Mouse (Mus musculus) midbrain, embryonic 10.5 days (tissue): ENCODE measurements around the gene Lrmda. TPM values are rescaled to one million over a fixed set of nuclear protein-coding genes. Genes with fewer than 3 reads are reported as not detected.
"Not testable (repeated sequence)": the region's sequence is repeated elsewhere in the genome, so short reads cannot be mapped to it uniquely, and the experiment has no call there.

Source experiments
- DNase-seq: peaks from one replicate; pipeline ENCODE4 v3.0.0-alpha.2; 2017; ENCODE audit warnings: low spot score
- H3K27ac ChIP-seq: fragments of 300-500 bp; sonication (generic); replicated peaks from 2 replicates; pipeline ENCODE4 v1.5.1; 2016; ENCODE audit warnings: mild to moderate bottlenecking
- H3K27me3 ChIP-seq: fragments of 300-500 bp; sonication (generic); 2 replicates; pipeline ENCODE4 v1.6.1; 2016; ENCODE audit warnings: low read depth, mild to moderate bottlenecking; ENCODE audit not compliant: poor library complexity, severe bottlenecking
- H3K36me3 ChIP-seq: fragments of 300-500 bp; sonication (generic); 2 replicates; pipeline ENCODE4 v1.6.1; 2016; ENCODE audit warnings: mild to moderate bottlenecking, moderate library complexity
- H3K4me1 ChIP-seq: fragments of 300-500 bp; sonication (generic); 2 replicates; pipeline ENCODE4 v1.6.1; 2016
- H3K4me3 ChIP-seq: fragments of 300-500 bp; sonication (generic); 2 replicates; pipeline ENCODE4 v1.5.1; 2016; ENCODE audit warnings: mild to moderate bottlenecking, moderate library complexity
- H3K9me3 ChIP-seq: fragments of 300-500 bp; sonication (generic); replicated peaks from 2 replicates; pipeline ENCODE4 v1.6.1; 2016; ENCODE audit warnings: mild to moderate bottlenecking
- WGBS: fragments of 180-500 bp; shearing (Covaris S2); methylation state at CpG from one replicate; pipeline ENCODE4 v1.1.7; 2016; 5-methylcytosine and 5-hydroxymethylcytosine counted together
- polyA plus RNA-seq: library from polyadenylated mRNA; unstranded; fragments of >200 nt; fragmentation: Nextera tagmentation; extraction: Ambion mirVana; gene quantifications from 2 replicates; pipeline ENCODE4 v1.2.1, GENCODE M21; 2016

The Lrmda gene
- polyA plus RNA-seq, 1 experiment from 2014 or later: 0.38 TPM

DNA sequence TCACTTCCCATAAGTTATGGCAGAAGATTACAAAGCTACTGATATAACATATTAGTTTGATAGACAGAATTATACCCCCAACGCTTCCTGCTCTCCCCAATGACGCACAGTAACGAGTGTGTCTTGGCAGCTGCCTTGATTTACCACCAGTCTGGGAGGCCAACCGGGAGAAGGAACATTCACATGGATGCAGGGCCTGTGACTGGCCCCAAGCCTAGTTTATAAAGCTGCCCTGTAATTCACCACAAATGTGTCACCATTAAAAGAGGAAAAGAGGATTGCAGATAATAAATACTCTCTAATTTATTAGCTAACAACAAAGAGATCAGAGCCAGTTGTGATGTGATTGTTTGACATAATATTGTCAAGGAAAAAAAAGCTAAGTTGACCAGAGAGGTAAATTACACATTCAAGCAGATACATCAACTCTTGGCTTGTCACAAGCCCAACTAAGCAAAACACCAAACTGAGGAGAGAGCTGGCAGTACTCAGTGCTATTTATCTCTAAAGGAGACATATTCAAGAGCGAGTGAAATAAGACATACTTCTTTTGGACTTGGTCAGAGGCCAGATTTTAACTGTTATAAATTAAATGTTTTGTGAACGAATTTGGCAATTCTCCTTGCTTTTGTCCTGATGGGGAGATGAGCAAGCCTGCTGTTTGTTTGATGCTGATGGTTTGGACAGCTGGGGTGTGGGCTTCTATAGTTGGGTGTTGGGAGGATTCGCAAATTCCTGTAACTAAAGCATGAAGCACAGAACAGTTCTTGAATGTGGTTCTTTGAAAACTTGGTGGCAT is 740.9 kb downstream of the Lrmda start:
- no peaks in the 10 kb centered on the region for H3K36me3 ChIP-seq
- H3K9me3 ChIP-seq: no peaks in the 10 kb centered on the region
- 84% methylated on average over 7 of the region's 7 CpGs for WGBS
- H3K27ac ChIP-seq: no peak overlapping the region
- DNase-seq: no peak
- H3K27me3 ChIP-seq: no peaks in the 10 kb centered on the region
- no peak overlapping the region for H3K4me3 ChIP-seq
- H3K4me1 ChIP-seq: peaks cover 5% of the 10 kb centered on the region; the same call in 1 of the 2 replicates

DNA sequence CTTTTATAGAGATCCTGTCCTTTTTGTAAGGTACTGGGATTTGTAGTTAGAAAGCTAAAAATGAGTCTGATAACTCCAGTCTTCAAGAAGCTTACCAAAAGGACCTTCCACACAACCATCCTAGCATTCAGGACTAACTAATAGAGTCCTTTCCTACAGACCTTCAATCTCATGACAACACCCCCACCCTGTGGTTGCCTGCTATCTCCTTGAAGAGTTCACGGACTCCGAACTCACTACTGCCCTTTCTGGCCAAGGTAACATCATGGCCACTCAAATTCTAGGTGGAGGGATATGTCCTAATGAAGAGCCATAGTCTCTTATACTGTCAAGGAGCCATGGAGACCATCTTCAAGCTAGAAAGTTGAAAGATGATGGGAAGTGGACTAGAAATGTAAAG is 762.2 kb downstream of the Lrmda start:
- H3K36me3 ChIP-seq: no peaks in the 10 kb centered on the region
- H3K4me3 ChIP-seq: no peak overlapping the region
- H3K4me1 ChIP-seq: peaks cover 15% of the 10 kb centered on the region
- no peaks in the 10 kb centered on the region for H3K9me3 ChIP-seq
- H3K27me3 ChIP-seq: no peaks in the 10 kb centered on the region
- DNase-seq: no peak
- 83% methylated on average over 2 of the region's 2 CpGs for WGBS
- no peak overlapping the region for H3K27ac ChIP-seq

DNA sequence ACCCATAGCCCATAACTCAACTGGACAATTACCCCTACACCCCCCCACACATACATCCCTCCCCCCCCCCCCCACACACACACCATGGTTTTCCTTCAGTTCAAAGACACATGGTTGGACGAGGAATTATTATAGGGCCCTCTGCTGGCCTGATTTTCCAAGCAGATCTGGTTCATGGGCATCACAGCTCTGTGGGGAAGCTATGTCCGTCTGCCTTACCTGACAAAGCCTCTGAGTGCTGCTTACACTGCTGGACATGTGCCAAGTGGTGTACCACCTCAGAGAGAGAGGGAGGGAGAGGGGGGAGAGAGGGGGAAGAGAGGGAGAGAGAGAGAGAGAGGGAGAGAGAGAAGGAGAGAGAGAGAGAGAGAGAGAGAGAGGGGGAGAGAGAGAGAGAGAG is 762.9 kb downstream of the Lrmda start:
- peaks cover 15% of the 10 kb centered on the region for H3K4me1 ChIP-seq
- no peak overlapping the region for H3K27ac ChIP-seq
- no peaks in the 10 kb centered on the region for H3K9me3 ChIP-seq
- 72% methylated on average over 2 of the region's 2 CpGs for WGBS
- H3K27me3 ChIP-seq: no peaks in the 10 kb centered on the region
- H3K36me3 ChIP-seq: no peaks in the 10 kb centered on the region
- no peak overlapping the region for H3K4me3 ChIP-seq
- DNase-seq: no peak

DNA sequence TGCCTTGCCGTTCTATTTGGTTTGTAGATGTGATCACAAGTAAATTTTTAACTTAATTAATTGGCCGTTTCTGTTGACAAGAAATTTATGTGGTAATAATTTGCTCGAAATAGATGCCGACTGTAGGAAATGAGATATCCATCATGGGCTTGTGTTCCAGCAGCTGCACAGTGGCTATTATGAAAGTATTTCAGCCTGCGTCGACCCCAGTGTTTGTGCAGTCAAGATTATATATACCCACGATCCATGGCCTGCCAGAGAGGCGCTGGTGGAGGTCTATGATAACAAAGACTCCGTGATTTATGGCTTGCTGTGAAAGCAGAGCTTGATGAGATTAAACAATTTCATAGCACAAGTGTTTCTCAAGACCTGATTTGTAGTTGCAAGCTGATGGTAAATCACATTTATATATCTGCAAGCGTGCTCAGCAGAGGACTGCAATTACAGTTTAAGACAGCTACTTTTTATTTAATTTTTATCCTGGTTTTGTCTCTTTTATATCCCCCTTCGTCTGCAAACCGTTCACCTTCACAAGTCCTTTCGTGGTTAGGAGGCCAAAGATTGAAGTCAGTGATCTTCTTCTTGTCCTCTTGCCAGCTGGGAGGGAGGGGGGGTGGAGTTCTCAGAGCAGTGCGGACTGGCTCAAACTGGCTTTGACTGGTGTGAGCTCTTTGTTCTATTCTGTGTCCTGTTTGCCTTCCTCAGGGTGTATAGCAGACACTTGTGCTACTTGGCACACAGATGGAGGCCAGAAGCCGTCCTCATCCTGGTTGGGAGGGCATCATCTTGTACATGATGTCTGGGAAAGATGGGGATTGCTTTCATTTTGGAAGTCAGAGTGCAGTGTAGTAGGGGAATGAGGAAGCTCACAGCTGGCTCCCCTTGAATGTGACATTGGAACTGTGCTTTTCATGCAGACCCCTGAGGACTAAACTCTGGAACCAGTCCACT is 764.0 kb downstream of the Lrmda start:
- Histone ChIP-seq H3K9me3 (no peaks in the 10 kb centered on the region), H3K27me3 (no peaks in the 10 kb centered on the region), H3K4me1 (peaks cover 15% of the 10 kb centered on the region), H3K27ac (peak overlapping the region; percentile 86), H3K4me3 (no peak overlapping the region), H3K36me3 (no peaks in the 10 kb centered on the region)
- DNase-seq: peak; percentile 61
- 77% methylated on average over 15 of the region's 15 CpGs for WGBS

DNA sequence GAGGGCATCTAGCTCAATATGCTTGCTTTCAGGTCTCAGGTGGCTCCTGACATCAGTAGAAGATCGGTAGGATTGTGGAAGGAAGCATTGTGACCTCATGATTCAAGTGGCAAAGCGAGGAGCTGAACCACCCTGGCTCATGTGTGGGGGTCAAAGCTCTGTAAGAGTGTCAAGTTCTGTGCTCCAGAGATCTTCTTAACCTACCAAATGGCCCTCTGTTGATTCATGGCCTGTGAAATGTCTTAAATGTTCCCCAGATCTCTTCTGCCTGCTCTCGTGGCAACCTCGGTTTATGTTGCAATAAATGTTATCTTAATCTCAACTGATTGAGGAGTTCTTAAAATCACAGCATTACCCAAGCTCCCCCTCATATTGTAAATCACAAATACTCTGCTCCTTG is 780.5 kb downstream of the Lrmda start:
- Histone ChIP-seq H3K27me3 (no peaks in the 10 kb centered on the region), H3K27ac (no peak overlapping the region), H3K4me3 (no peak overlapping the region), H3K4me1 (peaks cover 6% of the 10 kb centered on the region), H3K36me3 (no peaks in the 10 kb centered on the region), H3K9me3 (no peaks in the 10 kb centered on the region)
- 88% methylated on average over 4 of the region's 4 CpGs for WGBS
- no peak for DNase-seq

DNA sequence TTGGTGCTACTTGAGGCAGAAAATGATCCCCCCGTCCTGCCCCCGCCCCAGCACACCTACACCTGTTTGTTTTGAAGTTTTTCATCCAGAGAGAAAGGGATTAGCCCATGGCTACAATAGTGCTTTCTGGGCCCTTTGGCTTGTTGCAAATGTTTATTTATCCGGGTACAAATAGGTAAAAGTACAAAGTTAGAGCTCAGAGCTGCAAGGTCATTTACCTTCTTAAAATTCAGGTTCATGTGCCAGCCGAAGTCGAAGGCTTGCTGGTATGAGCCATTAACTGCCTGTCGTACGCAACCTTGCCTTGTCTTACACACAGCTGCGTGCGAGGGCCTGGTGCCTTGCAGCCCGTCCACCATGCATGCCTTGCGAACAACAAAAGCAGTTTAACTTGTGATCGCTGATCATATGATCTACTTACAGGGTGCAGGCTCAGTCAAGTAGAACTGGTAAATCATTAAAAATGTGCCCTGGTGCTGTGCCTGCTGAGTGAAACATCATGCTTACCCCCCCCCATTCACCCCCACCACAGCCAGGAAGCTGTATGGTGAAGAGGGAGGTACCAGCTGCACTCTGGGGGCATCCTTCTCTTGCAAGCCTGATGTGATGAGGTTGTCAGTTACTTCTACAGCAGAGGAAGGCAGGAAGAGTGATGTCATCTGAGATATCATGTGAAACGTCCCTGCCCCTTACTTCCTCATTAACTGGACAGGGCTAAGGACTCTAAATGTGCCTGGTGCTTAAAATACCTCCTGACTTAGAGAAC is 781.5 kb downstream of the Lrmda start:
- no peak for DNase-seq
- 74% methylated on average over 13 of the region's 13 CpGs for WGBS
- H3K4me3 ChIP-seq: no peak overlapping the region
- H3K9me3 ChIP-seq: no peaks in the 10 kb centered on the region
- H3K4me1 ChIP-seq: peaks cover 16% of the 10 kb centered on the region
- 0 out of 2 replicates have a peak overlapping the region, but pooled peaks have one; percentile 33 for H3K27ac ChIP-seq
- no peaks in the 10 kb centered on the region for H3K36me3 ChIP-seq
- no peaks in the 10 kb centered on the region for H3K27me3 ChIP-seq

DNA sequence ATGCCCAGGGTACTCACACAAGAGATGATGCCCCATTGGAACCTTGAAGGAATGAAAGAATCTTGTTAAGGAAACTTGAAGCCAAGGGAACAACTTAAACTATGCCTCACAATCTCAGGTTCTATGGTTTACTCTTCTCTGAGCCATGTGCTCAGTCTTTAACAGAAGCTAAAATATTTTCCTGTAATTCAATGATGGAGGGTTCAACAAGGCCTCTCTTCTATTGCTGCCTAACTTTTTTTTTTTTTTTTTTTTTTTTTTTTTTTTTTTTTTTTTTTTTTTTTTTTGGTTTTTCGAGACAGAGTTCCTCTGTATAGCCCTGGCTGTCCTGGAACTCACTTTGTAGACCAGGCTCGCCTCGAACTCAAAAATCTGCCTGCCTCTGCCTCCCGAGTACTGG is 782.2 kb downstream of the Lrmda start:
- H3K27me3 ChIP-seq, H3K27ac ChIP-seq, H3K4me3 ChIP-seq, DNase-seq, H3K9me3 ChIP-seq, H3K36me3 ChIP-seq: not testable (repeated sequence)
- peaks cover 23% of the 10 kb centered on the region for H3K4me1 ChIP-seq
- WGBS: 74% methylated on average over 4 of the region's 4 CpGs

DNA sequence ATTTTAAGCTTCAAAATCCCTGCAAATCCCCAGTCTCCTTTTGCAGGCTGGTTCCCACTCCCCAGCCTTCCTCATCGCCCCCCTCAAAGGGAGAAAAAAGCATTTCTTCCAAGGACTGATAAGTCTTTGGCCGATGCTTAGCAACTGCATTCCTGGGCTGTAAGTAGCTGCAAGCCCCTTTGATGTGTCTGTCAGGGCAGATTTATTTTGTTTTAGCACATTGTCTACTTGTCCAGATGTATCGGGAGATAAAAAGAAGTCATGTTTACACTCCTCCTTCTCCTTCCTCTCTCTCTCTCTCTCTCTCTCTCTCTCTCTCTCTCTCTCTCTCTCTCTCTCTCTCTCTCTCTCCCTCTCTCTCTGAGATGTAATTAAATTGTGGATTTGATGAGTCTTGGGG is 787.8 kb downstream of the Lrmda start:
- 0% methylated on average over 3 of the region's 3 CpGs for WGBS
- H3K36me3 ChIP-seq: no peaks in the 10 kb centered on the region
- no peaks in the 10 kb centered on the region for H3K9me3 ChIP-seq
- H3K27ac ChIP-seq: peak overlapping the region; percentile 86
- peak overlapping the region; percentile 49 for H3K4me3 ChIP-seq
- peaks cover 32% of the 10 kb centered on the region for H3K27me3 ChIP-seq
- peaks cover 65% of the 10 kb centered on the region for H3K4me1 ChIP-seq
- peak; percentile 63 for DNase-seq

DNA sequence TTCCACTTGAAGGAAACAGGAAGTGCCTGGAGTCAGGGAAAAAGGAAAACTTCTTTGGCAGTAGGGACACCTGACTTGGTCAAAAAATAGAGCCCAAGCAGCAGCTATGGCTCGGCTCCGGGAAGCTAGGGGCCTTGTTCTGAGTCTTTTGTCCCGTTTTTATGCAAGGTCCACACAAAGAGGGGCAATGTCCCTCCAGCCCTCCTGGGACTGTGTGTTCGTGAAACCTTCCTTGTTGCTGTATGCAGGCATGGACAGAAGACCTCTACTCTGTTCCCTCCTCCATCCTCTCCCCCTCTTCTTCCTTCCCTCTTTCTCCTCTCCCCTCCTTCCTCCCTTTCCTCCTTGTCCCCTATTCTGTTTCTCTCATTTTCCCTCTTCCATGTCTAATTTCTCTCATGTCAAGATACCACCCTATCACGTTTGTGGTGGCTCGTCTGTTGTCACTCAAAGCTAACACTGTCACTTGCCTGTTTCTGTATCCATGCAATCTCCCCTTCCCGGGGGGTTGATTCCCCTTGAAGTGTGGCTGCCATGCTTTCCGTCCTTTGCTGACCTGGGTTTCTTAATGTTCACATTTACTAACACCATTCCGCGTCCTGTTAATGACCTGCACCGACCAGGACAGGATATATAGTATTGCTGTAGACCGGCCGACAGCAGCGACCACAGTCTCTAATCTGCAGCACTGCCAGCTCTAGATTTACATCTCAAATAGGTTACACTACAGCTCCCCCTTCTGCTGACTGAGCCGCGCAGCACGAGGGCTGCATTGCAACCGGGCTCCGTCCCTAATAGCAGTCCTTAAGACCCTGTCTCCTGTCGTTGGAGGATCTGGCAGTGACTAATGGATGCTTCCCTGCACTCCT is 788.4 kb downstream of the Lrmda start:
- Histone ChIP-seq H3K9me3 (no peaks in the 10 kb centered on the region), H3K36me3 (no peaks in the 10 kb centered on the region), H3K4me1 (peaks cover 72% of the 10 kb centered on the region), H3K4me3 (peak overlapping the region; percentile 49), H3K27me3 (peaks cover 33% of the 10 kb centered on the region), H3K27ac (peak overlapping the region; percentile 86)
- 1% methylated on average over 20 of the region's 20 CpGs for WGBS
- peak; percentile 81 for DNase-seq

DNA sequence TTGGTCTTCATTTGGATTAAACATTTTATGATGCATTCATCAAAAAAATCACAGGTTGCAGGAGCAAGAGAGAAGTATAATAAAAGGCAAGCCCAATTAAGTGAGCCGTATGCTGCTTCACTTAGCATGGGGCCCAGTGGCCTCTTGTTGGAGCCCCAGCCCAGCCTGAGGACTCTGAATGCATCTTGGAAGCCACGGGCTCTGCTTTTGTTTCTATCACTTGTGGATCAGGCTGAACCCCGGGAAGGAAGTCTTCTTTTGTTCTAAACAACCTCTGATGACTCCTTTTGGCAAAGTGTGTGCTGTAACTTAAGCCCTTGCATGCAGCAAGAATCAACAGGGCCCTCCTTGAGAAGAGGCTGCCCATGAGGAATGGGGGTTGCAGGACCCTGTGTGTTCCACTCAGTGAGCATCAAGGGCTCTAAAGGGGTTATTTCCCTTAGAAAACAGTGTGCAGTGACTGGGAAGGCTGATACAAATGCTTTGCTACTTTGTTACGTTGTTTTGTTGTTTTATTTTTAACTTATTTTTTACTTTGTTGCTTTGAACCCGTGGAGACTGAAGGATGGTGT is 789.2 kb downstream of the Lrmda start:
- Histone ChIP-seq H3K4me1 (peaks cover 79% of the 10 kb centered on the region), H3K27ac (peak overlapping the region; percentile 86), H3K36me3 (no peaks in the 10 kb centered on the region), H3K27me3 (peaks cover 33% of the 10 kb centered on the region), H3K4me3 (peak overlapping the region; percentile 49; the same call in 1 of the 2 replicates), H3K9me3 (no peaks in the 10 kb centered on the region)
- DNase-seq: no peak
- 16% methylated on average over 5 of the region's 5 CpGs for WGBS

DNA sequence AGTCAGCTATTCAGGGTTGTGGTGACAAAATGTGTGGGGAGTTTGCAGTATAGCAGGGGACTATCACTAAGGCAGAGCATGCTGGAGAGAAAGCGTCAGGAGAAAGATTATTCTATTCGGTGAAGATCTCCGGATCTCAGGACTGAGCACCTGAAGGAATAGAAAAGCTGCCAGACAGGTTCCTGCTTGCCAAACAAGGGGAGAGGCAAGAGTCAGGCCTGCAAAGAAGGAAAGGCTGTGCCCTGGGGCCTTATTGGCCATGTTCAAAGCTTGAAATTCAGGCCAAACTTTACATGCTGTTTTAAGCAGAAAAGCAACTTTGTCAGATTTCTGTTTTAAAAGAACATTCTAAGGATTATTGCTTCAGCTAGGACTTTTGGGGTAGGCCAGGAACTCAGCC is 789.7 kb downstream of the Lrmda start:
- Histone ChIP-seq H3K9me3 (no peaks in the 10 kb centered on the region), H3K4me1 (peaks cover 84% of the 10 kb centered on the region), H3K36me3 (no peaks in the 10 kb centered on the region), H3K27ac (peak overlapping the region; percentile 58; the same call in 1 of the 2 replicates), H3K27me3 (peaks cover 37% of the 10 kb centered on the region), H3K4me3 (no peak overlapping the region)
- DNase-seq: no peak
- 31% methylated on average over 3 of the region's 3 CpGs for WGBS
